Mouse (Mus musculus): Measurements from ENCODE around the gene Aqp7.

DNA sequence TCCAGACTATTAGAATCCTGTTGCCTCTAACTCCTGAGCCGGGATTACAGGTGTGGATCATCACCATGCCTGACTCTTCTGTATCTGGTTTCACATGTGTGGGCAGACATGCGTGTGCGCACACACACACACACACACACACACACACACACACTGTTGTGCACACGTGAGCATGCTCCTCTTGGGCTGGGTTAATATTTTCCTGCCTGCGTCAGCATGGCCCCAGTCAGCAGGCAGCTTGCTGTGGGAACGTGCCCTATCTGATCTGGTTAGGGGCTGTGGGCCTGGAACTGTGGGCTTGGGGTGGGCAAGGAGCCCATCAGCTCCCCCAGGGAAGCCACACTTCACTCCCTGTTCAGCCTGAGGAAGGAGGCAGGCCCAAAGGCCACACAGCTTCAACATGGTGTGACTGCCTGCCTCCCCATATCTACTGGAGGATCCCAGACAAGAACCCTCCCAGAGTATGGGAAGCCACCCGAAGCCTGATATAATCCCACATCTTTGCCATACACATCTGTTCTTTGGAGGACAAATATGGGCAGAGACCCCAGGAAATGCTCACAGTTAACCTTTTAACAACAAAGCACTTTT lies 8.9 kb upstream of the Aqp7 start:
- TF ChIP-seq POLR2A (IDR thresholded peaks at IDR 0.05; ENCODE audit: borderline replicate concordance, extremely low read depth, low read depth, low read length) (no peak), CTCF (IDR thresholded peaks at IDR 0.05; ENCODE audit: insufficient read depth, low read length) (no peak)

All from lung, adult 2 months (tissue).